Mouse (Mus musculus): ENCODE results near the gene Olfr1040. TPM values are rescaled to one million over a fixed set of nuclear protein-coding genes. Genes with fewer than 3 reads are reported as not detected.

The Olfr1040 gene
- total RNA-seq (2014; fragmentation: Nextera tagmentation): not detected in 2 replicates
- total RNA-seq (2017): not detected in 2 replicates

GRCm38 (mm10) chr2:86146632-86147031 is at the start of gene Olfr1040:
Olfr1040 (minus strand) TSS chr2:86146732.
- no peak for ATAC-seq (replicated peaks; ENCODE audit: poor library complexity, severe bottlenecking)

DNA sequence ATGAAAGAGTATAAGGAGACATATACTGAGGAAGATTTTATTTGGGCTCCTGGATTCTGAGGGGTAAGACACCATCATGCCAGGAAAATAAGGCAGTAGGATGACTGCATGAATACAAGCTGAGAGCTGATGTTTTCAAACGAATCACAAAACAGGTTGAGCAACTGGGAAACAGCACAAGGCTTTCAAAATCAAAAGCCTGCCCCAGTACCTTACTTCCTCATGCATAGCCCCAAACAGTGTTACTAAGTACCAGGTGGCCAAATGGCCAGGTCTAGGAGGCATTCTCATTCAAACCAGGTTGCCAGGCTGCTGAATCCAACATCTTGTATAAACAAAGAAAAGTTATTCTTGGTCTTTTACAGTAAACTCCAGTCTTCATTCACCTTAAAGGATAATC is 49.3 kb upstream of the Olfr1040 start:
- ATAC-seq (replicated peaks; ENCODE audit: poor library complexity, severe bottlenecking): no peak

- ATAC-seq (replicated peaks; ENCODE audit: poor library complexity, severe bottlenecking): no peak
Observed at GRCm38 (mm10) chr2:86185583-86185982, 39.1 kb upstream of the Olfr1040 start, which contains the start of gene Olfr52. Olfr52 (minus strand) TSS chr2:86185683.

DNA sequence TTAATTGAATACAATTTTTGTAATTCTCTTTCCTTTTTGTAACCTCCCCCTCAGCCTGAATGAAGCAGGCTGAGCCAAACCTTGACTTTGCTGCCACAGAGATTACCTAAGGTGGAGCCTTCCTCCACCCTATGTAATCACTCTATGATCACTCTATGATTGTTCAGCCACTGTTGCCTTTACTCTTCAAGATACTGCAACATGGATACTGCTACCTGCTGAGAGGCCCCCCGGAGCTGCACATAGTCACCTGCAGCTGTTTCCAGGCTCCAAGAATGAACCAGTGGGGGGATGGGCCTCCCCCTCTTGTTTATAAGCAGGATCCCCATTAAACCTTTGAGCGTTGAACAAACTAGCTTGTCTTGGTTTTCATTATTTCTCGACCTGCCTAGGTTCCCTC is 33.4 kb upstream of the Olfr1040 start:
- ATAC-seq (replicated peaks; ENCODE audit: poor library complexity, severe bottlenecking): no peak

GRCm38 (mm10) chr2:86177720-86178119 is 31.2 kb upstream of the Olfr1040 start, which contains the start of gene Olfr1044:
Olfr1044 (minus strand) TSS chr2:86177820.
- ATAC-seq (replicated peaks; ENCODE audit: poor library complexity, severe bottlenecking): no peak

- peak; percentile 93 for ATAC-seq (replicated peaks; ENCODE audit: poor library complexity, severe bottlenecking)
Observed at GRCm38 (mm10) chr2:86175422-86175821, 28.9 kb upstream of the Olfr1040 start.

GRCm38 (mm10) chr2:86167422-86167821 is 20.9 kb upstream of the Olfr1040 start, which contains the start of gene Olfr1043:
Olfr1043 (minus strand) TSS chr2:86167522.
- no peak for ATAC-seq (replicated peaks; ENCODE audit: poor library complexity, severe bottlenecking)

GRCm38 (mm10) chr2:86161738-86162137 is 15.2 kb upstream of the Olfr1040 start, which contains the start of gene Olfr1042:
Olfr1042 (minus strand) TSS chr2:86161838.
- ATAC-seq (replicated peaks; ENCODE audit: poor library complexity, severe bottlenecking): no peak

- ATAC-seq (replicated peaks; ENCODE audit: poor library complexity, severe bottlenecking): no peak
Observed at GRCm38 (mm10) chr2:86135828-86136227, 10.7 kb downstream of the Olfr1040 start, which contains the start of gene Olfr1039. Olfr1039 (minus strand) TSS chr2:86135928.

Other genes starting within 250 kb of the Olfr1040 start
- gene Olfr1024, start 241.7 kb downstream of the Olfr1040 start, total RNA-seq (2014; fragmentation: Nextera tagmentation): not detected in 2 replicates
- gene Olfr1024, start 241.7 kb downstream of the Olfr1040 start, total RNA-seq (2017): not detected in 2 replicates
- not detected in 2 replicates for gene Olfr1025-ps1, start 231.5 kb downstream of the Olfr1040 start, total RNA-seq (2014; fragmentation: Nextera tagmentation)
- not detected in 2 replicates for gene Olfr1025-ps1, start 231.5 kb downstream of the Olfr1040 start, total RNA-seq (2017)
- not detected in 2 replicates for gene Olfr1026, start 225.2 kb downstream of the Olfr1040 start, total RNA-seq (2014; fragmentation: Nextera tagmentation)
- not detected in 2 replicates for gene Olfr1026, start 225.2 kb downstream of the Olfr1040 start, total RNA-seq (2017)
- not detected in 2 replicates for gene Olfr1028, start 196.3 kb downstream of the Olfr1040 start, total RNA-seq (2014; fragmentation: Nextera tagmentation)
- gene Olfr1028, start 196.3 kb downstream of the Olfr1040 start, total RNA-seq (2017): not detected in 2 replicates
- not detected in 2 replicates for gene Olfr1029, start 172.8 kb downstream of the Olfr1040 start, total RNA-seq (2014; fragmentation: Nextera tagmentation)
- gene Olfr1029, start 172.8 kb downstream of the Olfr1040 start, total RNA-seq (2017): not detected in 2 replicates
- gene Olfr1030, start 167.5 kb downstream of the Olfr1040 start, total RNA-seq (2014; fragmentation: Nextera tagmentation): not detected in 2 replicates
- gene Olfr1030, start 167.5 kb downstream of the Olfr1040 start, total RNA-seq (2017): not detected in 2 replicates
- gene Olfr1031, start 156.4 kb downstream of the Olfr1040 start, total RNA-seq (2014; fragmentation: Nextera tagmentation): not detected in 2 replicates
- gene Olfr1031, start 156.4 kb downstream of the Olfr1040 start, total RNA-seq (2017): not detected in 2 replicates
- gene Olfr1032, start 141.2 kb downstream of the Olfr1040 start, total RNA-seq (2014; fragmentation: Nextera tagmentation): not detected in 2 replicates
- gene Olfr1032, start 141.2 kb downstream of the Olfr1040 start, total RNA-seq (2017): not detected in 2 replicates
- gene Olfr1033, start 126.1 kb downstream of the Olfr1040 start, total RNA-seq (2014; fragmentation: Nextera tagmentation): 0.71 TPM in 1 of 2 replicates, not detected in the other
- gene Olfr1033, start 126.1 kb downstream of the Olfr1040 start, total RNA-seq (2017): not detected in 2 replicates
- not detected in 2 replicates for gene Olfr1034, start 100.9 kb downstream of the Olfr1040 start, total RNA-seq (2014; fragmentation: Nextera tagmentation)
- not detected in 2 replicates for gene Olfr1034, start 100.9 kb downstream of the Olfr1040 start, total RNA-seq (2017)
- gene Olfr1036, start 72.7 kb downstream of the Olfr1040 start, total RNA-seq (2014; fragmentation: Nextera tagmentation): not detected in 2 replicates
- not detected in 2 replicates for gene Olfr1036, start 72.7 kb downstream of the Olfr1040 start, total RNA-seq (2017)
- gene Olfr1037, start 59.3 kb downstream of the Olfr1040 start, total RNA-seq (2014; fragmentation: Nextera tagmentation): not detected in 2 replicates
- gene Olfr1037, start 59.3 kb downstream of the Olfr1040 start, total RNA-seq (2017): not detected in 2 replicates
- not detected in 2 replicates for gene Olfr1039, start 10.8 kb downstream of the Olfr1040 start, total RNA-seq (2014; fragmentation: Nextera tagmentation)
- gene Olfr1039, start 10.8 kb downstream of the Olfr1040 start, total RNA-seq (2017): not detected in 2 replicates
- gene Olfr1042, start 15.1 kb upstream of the Olfr1040 start, total RNA-seq (2014; fragmentation: Nextera tagmentation): not detected in 2 replicates
- gene Olfr1042, start 15.1 kb upstream of the Olfr1040 start, total RNA-seq (2017): not detected in 2 replicates
- not detected in 2 replicates for gene Olfr1043, start 20.8 kb upstream of the Olfr1040 start, total RNA-seq (2014; fragmentation: Nextera tagmentation)
- gene Olfr1043, start 20.8 kb upstream of the Olfr1040 start, total RNA-seq (2017): not detected in 2 replicates
- not detected in 2 replicates for gene Olfr1044, start 31.1 kb upstream of the Olfr1040 start, total RNA-seq (2014; fragmentation: Nextera tagmentation)
- not detected in 2 replicates for gene Olfr1044, start 31.1 kb upstream of the Olfr1040 start, total RNA-seq (2017)
- not detected in 2 replicates for gene Olfr52, start 39.0 kb upstream of the Olfr1040 start, total RNA-seq (2014; fragmentation: Nextera tagmentation)
- gene Olfr52, start 39.0 kb upstream of the Olfr1040 start, total RNA-seq (2017): not detected in 2 replicates
- not detected in 2 replicates for gene Olfr1045, start 56.3 kb upstream of the Olfr1040 start, total RNA-seq (2014; fragmentation: Nextera tagmentation)
- gene Olfr1045, start 56.3 kb upstream of the Olfr1040 start, total RNA-seq (2017): not detected in 2 replicates
- not detected in 2 replicates for gene Olfr1046, start 72.6 kb upstream of the Olfr1040 start, total RNA-seq (2014; fragmentation: Nextera tagmentation)
- not detected in 2 replicates for gene Olfr1046, start 72.6 kb upstream of the Olfr1040 start, total RNA-seq (2017)
- not detected in 2 replicates for gene Olfr1047, start 84.7 kb upstream of the Olfr1040 start, total RNA-seq (2014; fragmentation: Nextera tagmentation)
- not detected in 2 replicates for gene Olfr1047, start 84.7 kb upstream of the Olfr1040 start, total RNA-seq (2017)
- gene Olfr1048, start 93.6 kb upstream of the Olfr1040 start, total RNA-seq (2014; fragmentation: Nextera tagmentation): not detected in 2 replicates
- gene Olfr1048, start 93.6 kb upstream of the Olfr1040 start, total RNA-seq (2017): not detected in 2 replicates
- not detected in 2 replicates for gene Olfr1049, start 111.6 kb upstream of the Olfr1040 start, total RNA-seq (2014; fragmentation: Nextera tagmentation)
- not detected in 2 replicates for gene Olfr1049, start 111.6 kb upstream of the Olfr1040 start, total RNA-seq (2017)
- gene Olfr1051, start 132.4 kb upstream of the Olfr1040 start, total RNA-seq (2014; fragmentation: Nextera tagmentation): not detected in 2 replicates
- gene Olfr1051, start 132.4 kb upstream of the Olfr1040 start, total RNA-seq (2017): not detected in 2 replicates
- not detected in 2 replicates for gene Olfr1052, start 145.7 kb upstream of the Olfr1040 start, total RNA-seq (2014; fragmentation: Nextera tagmentation)
- gene Olfr1052, start 145.7 kb upstream of the Olfr1040 start, total RNA-seq (2017): not detected in 2 replicates
- not detected in 2 replicates for gene Olfr1053, start 168.6 kb upstream of the Olfr1040 start, total RNA-seq (2014; fragmentation: Nextera tagmentation)
- not detected in 2 replicates for gene Olfr1053, start 168.6 kb upstream of the Olfr1040 start, total RNA-seq (2017)
- gene Olfr1054, start 188.7 kb upstream of the Olfr1040 start, total RNA-seq (2014; fragmentation: Nextera tagmentation): not detected in 2 replicates
- gene Olfr1054, start 188.7 kb upstream of the Olfr1040 start, total RNA-seq (2017): not detected in 2 replicates
- not detected in 2 replicates for gene Olfr1055, start 203.6 kb upstream of the Olfr1040 start, total RNA-seq (2014; fragmentation: Nextera tagmentation)
- gene Olfr1055, start 203.6 kb upstream of the Olfr1040 start, total RNA-seq (2017): not detected in 2 replicates
- gene Olfr1056, start 215.7 kb upstream of the Olfr1040 start, total RNA-seq (2014; fragmentation: Nextera tagmentation): not detected in 2 replicates
- not detected in 2 replicates for gene Olfr1056, start 215.7 kb upstream of the Olfr1040 start, total RNA-seq (2017)
- gene Olfr1057, start 231.7 kb upstream of the Olfr1040 start, total RNA-seq (2014; fragmentation: Nextera tagmentation): not detected in 2 replicates
- gene Olfr1057, start 231.7 kb upstream of the Olfr1040 start, total RNA-seq (2017): not detected in 2 replicates
- not detected in 2 replicates for gene Olfr1058, start 241.8 kb upstream of the Olfr1040 start, total RNA-seq (2014; fragmentation: Nextera tagmentation)
- gene Olfr1058, start 241.8 kb upstream of the Olfr1040 start, total RNA-seq (2017): not detected in 2 replicates